Mouse (Mus musculus) liver, embryonic 15.5 days (tissue): ENCODE results near the gene Dapp1. TPM values are rescaled to one million over a fixed set of nuclear protein-coding genes. Genes with fewer than 3 reads are reported as not detected.

Experiments used
- ATAC-seq: fragments of 200-750 bp; cut with Nextera tagmentation; 2 replicates; pipeline ENCODE4 v1.8.0; 2017; ENCODE audit warnings: moderate number of reproducible peaks, mild to moderate bottlenecking, moderate library complexity; ENCODE audit not compliant: insufficient read depth
- H3K27ac ChIP-seq: fragments of 300-500 bp; sonication (generic); replicated peaks from 2 replicates; pipeline ENCODE4 v1.5.1; 2015; ENCODE audit warnings: mild to moderate bottlenecking, inconsistent platforms
- H3K27me3 ChIP-seq: fragments of 300-500 bp; sonication (generic); 2 replicates; pipeline ENCODE4 v1.6.1; 2015; ENCODE audit warnings: mild to moderate bottlenecking, inconsistent platforms
- H3K36me3 ChIP-seq: fragments of 300-500 bp; sonication (generic); replicated peaks from 2 replicates; pipeline ENCODE4 v1.6.1; 2015; ENCODE audit warnings: moderate library complexity, mild to moderate bottlenecking, inconsistent platforms
- H3K4me1 ChIP-seq: fragments of 300-500 bp; sonication (generic); replicated peaks from 2 replicates; pipeline ENCODE4 v1.6.1; 2015; ENCODE audit warnings: inconsistent platforms
- H3K4me2 ChIP-seq: fragments of 300-500 bp; sonication (generic); 2 replicates; pipeline ENCODE4 v1.6.1; 2015; ENCODE audit warnings: moderate library complexity, mild to moderate bottlenecking, inconsistent platforms
- H3K4me3 ChIP-seq: fragments of 300-500 bp; sonication (generic); replicated peaks from 2 replicates; pipeline ENCODE4 v1.5.1; 2015; ENCODE audit warnings: mild to moderate bottlenecking, inconsistent platforms
- H3K9ac ChIP-seq: fragments of 300-500 bp; sonication (generic); 2 replicates; pipeline ENCODE4 v1.6.1; 2015; ENCODE audit warnings: moderate library complexity, mild to moderate bottlenecking, inconsistent platforms
- H3K9me3 ChIP-seq: fragments of 300-500 bp; sonication (generic); replicated peaks from 2 replicates; pipeline ENCODE4 v1.6.1; 2016; ENCODE audit warnings: inconsistent platforms
- WGBS: fragments of 180-500 bp; shearing (Covaris S2); methylation state at CpG from one replicate; pipeline ENCODE4 v1.1.7; 2015; ENCODE audit warnings: mixed read lengths; ENCODE audit not compliant: insufficient replicate concordance; 5-methylcytosine and 5-hydroxymethylcytosine counted together
- polyA plus RNA-seq: library from polyadenylated mRNA; unstranded; fragments of >200 nt; fragmentation: Nextera tagmentation; extraction: Ambion mirVana; gene quantifications from 2 replicates; pipeline ENCODE4 v1.2.1, GENCODE M21; 2015

Dapp1 gene
- polyA plus RNA-seq, 1 experiment from 2014 or later, result 12.0 TPM

GRCm38 (mm10) chr3:137892118-137892517 is 89.2 kb downstream of the Dapp1 start:
- WGBS, result 78% methylated on average over 4 of the region's 4 CpGs

GRCm38 (mm10) chr3:137891089-137891488 is 90.3 kb downstream of the Dapp1 start:
- Histone ChIP-seq H3K9ac (no peak overlapping the region), H3K27ac (no peak overlapping the region), H3K36me3 (peaks cover 26% of the 10 kb centered on the region), H3K4me1 (peaks cover 5% of the 10 kb centered on the region; the same call in 1 of the 2 replicates), H3K4me3 (no peak overlapping the region), H3K27me3 (no peaks in the 10 kb centered on the region), H3K4me2 (no peak overlapping the region), H3K9me3 (no peaks in the 10 kb centered on the region)
- 68% methylated on average over 3 of the region's 3 CpGs for WGBS
- no peak for ATAC-seq

More at GRCm38 (mm10) chr3:137892118-137892517, 89.2 kb downstream of the Dapp1 start:
- Histone ChIP-seq H3K4me1 (peaks cover 5% of the 10 kb centered on the region; the same call in 1 of the 2 replicates), H3K27me3 (no peaks in the 10 kb centered on the region), H3K9ac (no peak overlapping the region), H3K36me3 (peaks cover 26% of the 10 kb centered on the region), H3K9me3 (no peaks in the 10 kb centered on the region), H3K27ac (no peak overlapping the region), H3K4me3 (no peak overlapping the region), H3K4me2 (no peak overlapping the region)
- no peak for ATAC-seq

- no peak for ATAC-seq
- H3K4me2 ChIP-seq, result no peak overlapping the region
- no peaks in the 10 kb centered on the region for H3K9me3 ChIP-seq
- no peak overlapping the region for H3K4me3 ChIP-seq
- 71% methylated on average over 7 of the region's 7 CpGs for WGBS
- peaks cover 5% of the 10 kb centered on the region; the same call in 1 of the 2 replicates for H3K4me1 ChIP-seq
- H3K9ac ChIP-seq, result no peak overlapping the region
- no peaks in the 10 kb centered on the region for H3K27me3 ChIP-seq
- H3K27ac ChIP-seq, result no peak overlapping the region
- H3K36me3 ChIP-seq, result peaks cover 14% of the 10 kb centered on the region
Observed at GRCm38 (mm10) chr3:137887961-137888360, 93.4 kb downstream of the Dapp1 start.

- Histone ChIP-seq H3K4me2 (no peak overlapping the region), H3K27ac (no peak overlapping the region), H3K9me3 (no peaks in the 10 kb centered on the region), H3K36me3 (0 out of 2 replicates have a peak, but pooled peaks cover 3% of the 10 kb centered on the region), H3K9ac (no peak overlapping the region), H3K27me3 (no peaks in the 10 kb centered on the region), H3K4me1 (peaks cover 13% of the 10 kb centered on the region; the same call in 1 of the 2 replicates), H3K4me3 (no peak overlapping the region)
- 80% methylated on average over 5 of the region's 5 CpGs for WGBS
- ATAC-seq, result no peak
Observed at GRCm38 (mm10) chr3:137881093-137881492, 100.3 kb downstream of the Dapp1 start.

Other genes with a start within 250 kb of the Dapp1 start
- 874 and 985 TPM in 2 replicates for gene H2afz, start 117.1 kb downstream of the Dapp1 start, polyA plus RNA-seq
- gene Dnajb14, start 113.9 kb downstream of the Dapp1 start, polyA plus RNA-seq, result 3.8 and 4.5 TPM in 2 replicates
- 52.1 and 53.8 TPM in 2 replicates for gene Lamtor3, start 63.0 kb downstream of the Dapp1 start, polyA plus RNA-seq
- 0.16 and 0.24 TPM in 2 replicates for gene 1110002E22Rik, start 83.5 kb upstream of the Dapp1 start, polyA plus RNA-seq
- gene Gm5105, start 85.8 kb upstream of the Dapp1 start, polyA plus RNA-seq, result 0.09 TPM in 1 of 2 replicates, not detected in the other
- gene Trmt10a, start 161.9 kb upstream of the Dapp1 start, polyA plus RNA-seq, result 2.7 and 4.8 TPM in 2 replicates
- 35.6 and 38.2 TPM in 2 replicates for gene Mttp, start 163.4 kb upstream of the Dapp1 start, polyA plus RNA-seq
- gene 4930579F01Rik, start 212.3 kb upstream of the Dapp1 start, polyA plus RNA-seq, result not detected in 2 replicates
- 0.25 and 0.36 TPM in 2 replicates for gene Adh7, start 236.2 kb upstream of the Dapp1 start, polyA plus RNA-seq